Mouse (Mus musculus) embryonic fibroblast, embryonic 13.5 days (primary cell): ENCODE measurements around the gene Tmem259.

Source experiments
- CTCF ChIP-seq: IDR thresholded peaks from 2 replicates; pipeline ENCODE4 v1.5.1; 2011; ENCODE audit warnings: mild to moderate bottlenecking, control low read depth, low read length, moderate library complexity, borderline replicate concordance; ENCODE audit not compliant: insufficient read depth
- POLR2A ChIP-seq: IDR thresholded peaks from 2 replicates; pipeline ENCODE4 v1.6.1; 2011; ENCODE audit warnings: low read depth, mild to moderate bottlenecking, control low read depth, low read length, moderate library complexity

DNA sequence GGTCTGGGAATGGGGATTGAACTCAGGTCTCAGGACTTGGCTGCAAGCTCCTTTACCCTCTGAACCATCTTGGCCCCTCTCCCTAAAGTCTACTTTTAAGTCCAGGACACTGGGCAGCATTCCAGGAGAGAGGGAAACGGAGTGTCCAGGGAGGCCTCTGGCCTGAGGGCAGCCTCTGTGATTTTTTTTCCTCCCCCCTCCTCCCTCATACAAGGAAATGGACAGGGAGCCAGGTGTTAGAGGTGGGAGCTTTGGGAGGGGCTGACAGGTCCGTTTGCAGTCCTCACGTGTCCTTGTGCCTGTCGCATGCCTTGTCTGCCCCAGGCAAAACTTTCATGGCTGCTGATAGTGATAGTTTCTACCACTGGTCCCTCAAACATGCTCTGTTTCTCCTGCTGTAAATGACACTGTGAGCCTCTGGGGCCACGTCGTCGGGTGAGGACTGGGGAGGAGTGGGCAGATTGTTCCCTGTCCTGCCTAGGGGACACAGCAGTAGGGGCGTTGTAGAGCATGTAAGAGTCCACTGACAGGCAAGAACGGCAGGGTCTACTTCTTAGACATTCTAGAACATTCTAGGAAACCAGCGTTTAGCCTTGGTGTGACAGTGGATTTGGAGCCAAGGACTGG lies 47.7 kb downstream of the Tmem259 start:
- TF ChIP-seq POLR2A, result no peak
- TF ChIP-seq CTCF, result no peak
